Mouse (Mus musculus) inflammation-experienced regulatory T-cells, adult 16 weeks (primary cell): ENCODE data around the gene Rabggtb. TPM values are rescaled to one million over a fixed set of nuclear protein-coding genes. Genes with fewer than 3 reads are reported as not detected.

ENCODE experiments used
- polyA plus RNA-seq: library from polyadenylated mRNA; unstranded; fragments of 100-300 nt; shearing (Covaris generic); gene quantifications from one replicate; pipeline ENCODE4 v1.2.1, GENCODE M21; 2017

Gene Rabggtb
- 35.0 TPM for polyA plus RNA-seq

DNA sequence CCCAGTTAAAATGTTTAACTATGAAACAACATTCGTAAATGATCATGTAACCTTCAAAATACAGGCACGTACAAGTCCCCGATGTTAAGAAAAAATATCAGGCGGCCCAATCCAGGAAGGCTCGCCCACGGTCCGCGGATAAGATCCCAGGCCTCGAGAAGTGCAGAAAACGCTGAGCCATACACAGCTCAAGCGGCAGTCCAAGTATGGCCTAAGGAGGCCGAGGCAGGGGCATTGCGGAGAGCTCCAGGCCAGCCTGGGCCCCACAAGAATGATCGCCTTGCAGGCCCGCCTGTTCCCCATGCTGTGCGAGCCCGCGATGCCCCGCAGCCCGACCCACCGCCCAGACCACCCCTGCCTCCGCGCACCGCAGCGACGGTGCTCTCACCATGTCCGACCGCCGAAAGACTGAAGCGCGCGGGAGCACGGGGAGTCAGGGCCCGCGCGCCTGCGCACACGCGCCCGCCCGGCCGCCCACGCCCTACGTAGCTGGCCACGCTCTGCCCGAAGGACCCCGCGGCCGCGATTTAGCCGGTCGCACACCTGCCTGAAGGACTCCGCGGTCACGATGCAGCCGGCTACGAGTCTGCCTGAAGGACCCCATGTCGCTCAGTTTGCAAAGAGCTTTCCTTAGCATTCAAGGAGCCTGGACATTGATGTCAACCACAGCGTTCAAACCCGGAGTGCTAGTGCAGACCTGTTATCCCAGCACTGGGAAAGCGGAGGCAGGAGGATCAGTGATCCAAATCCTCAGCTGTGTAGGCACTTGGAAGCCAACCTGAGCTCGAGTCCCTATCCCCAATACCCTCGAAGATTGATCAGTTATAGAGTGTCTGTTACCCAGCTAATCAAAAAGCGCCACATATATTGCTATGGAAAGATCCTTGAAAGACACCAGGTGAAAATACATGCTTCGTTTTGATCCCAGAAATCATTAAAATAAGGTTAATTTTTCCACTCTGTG lies at the start of gene Rabggtb:
Gene Rabggtb (minus strand): TSS at position 464 of the 964 bp plus-strand sequence.

DNA sequence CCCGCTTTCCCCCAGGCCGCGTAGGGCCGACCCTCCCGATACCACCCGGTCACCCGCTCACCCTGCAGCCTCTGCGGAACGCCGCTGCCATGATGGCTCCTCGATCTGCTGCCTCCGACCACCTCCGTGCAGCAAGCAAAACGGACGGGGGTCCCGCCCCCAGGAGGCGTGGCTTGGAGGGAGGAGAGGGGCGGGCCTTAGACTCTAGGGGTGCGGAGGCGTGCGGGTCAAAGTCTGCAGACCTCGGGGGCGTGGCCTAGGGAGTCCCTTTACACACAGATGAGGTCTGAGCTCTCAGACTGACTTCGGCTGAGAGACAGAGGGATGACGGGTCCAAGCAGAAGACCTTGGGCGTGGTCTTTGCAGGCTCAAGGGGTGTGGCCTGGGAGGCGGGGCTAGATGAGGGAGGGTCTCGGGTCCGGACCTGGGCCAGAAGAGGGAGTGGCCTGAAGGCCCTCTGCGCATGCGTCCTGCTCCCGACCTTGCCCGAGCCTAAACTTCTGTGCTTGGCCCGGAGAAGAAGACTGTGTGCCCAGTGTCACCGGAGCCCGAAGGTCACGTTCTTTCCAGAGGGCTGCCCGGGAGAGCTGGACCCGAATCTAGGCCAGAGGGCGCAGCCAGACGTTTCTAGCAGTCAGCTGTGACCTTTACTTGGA lies 31.7 kb upstream of the Rabggtb start, which contains the start of gene Acadm:
Gene Acadm (minus strand): TSS at position 298 of the 656 bp plus-strand sequence.

DNA sequence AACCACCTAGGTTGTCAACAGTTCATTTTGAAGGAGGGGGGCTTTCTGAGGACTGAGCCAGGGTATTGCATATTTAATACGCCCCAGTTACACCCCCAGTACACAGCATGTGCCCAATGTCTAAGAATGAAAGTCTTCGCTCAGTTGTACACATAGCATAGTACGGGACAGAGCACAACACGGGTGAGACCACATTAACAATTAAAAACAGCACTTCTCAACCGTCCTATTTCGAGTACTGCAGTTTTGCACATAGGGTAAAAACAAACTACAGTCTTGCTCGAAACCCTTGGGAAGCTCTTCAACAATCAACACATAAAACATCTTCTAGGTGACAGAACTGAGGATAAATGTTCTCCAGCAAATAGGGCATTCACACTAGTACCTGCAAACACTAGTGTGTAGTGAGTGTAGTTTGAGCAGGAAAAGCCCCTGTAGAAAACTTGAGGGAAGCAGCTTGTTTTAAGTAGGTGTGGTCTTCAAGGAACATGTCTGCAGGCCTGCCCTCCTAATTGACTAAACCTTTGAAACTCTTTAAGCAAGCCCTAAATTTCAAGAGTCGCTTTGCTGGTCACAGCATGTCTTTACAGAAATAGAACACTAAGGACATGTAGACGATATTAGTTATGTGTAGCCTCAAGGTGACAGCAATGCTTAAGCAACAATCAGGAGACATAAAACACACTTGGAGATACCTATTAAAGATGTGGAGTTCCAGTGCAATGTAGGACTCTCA lies 6.5 kb downstream of the Rabggtb start, which contains the start of gene Msh4:
Gene Msh4 (minus strand): TSS at position 3 of the 736 bp plus-strand sequence.

Other genes starting within 250 kb of the Rabggtb start
- 60.2 TPM for gene St6galnac3, start 187.8 kb downstream of the Rabggtb start, polyA plus RNA-seq
- 0.18 TPM for gene Asb17, start 68.8 kb downstream of the Rabggtb start, polyA plus RNA-seq
- not detected for gene Msh4, start 6.9 kb downstream of the Rabggtb start, polyA plus RNA-seq
- gene Acadm, start 31.6 kb upstream of the Rabggtb start, polyA plus RNA-seq = 59.8 TPM
- not detected for gene Slc44a5, start 60.4 kb upstream of the Rabggtb start, polyA plus RNA-seq